Mouse (Mus musculus) cerebellum, postnatal 36 days (tissue): ENCODE measurements around the gene Slc7a6.
"Not testable (repeated sequence)": the region's sequence is repeated elsewhere in the genome, so short reads cannot be mapped to it uniquely, and the experiment has no call there.

Experiments used
- DNase-seq, 2 experiments: peaks; one replicate each; pipeline ENCODE4 v3.0.0; 2021 to 2022; ENCODE audit warnings: mixed read lengths in 2 of 2

The Slc7a6 gene

GRCm38 (mm10) chr8:106193162-106193561 lies 24.5 kb downstream of the Slc7a6 start:
- DNase-seq: no peak

DNA sequence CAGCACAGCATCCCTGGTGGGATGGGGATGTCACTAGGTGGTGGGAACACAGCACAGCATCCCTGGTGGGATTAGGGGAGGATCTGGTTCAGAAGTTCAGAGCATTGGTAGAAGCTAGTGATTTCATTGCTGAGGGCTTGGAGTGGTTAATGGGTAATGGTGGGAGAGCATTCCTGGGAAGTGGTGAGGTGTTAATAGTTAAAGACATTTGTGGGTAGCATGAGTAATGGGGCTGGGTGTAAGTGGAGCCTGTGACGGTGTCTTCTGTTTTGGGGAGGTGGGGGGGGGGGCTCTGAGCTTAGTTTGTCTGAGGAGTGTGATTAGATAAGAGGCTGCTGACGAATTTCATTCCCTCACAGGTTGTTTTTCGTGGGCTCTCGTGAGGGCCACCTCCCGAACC lies 25.4 kb downstream of the Slc7a6 start:
- DNase-seq: no peak

GRCm38 (mm10) chr8:106198741-106199140 lies 30.1 kb downstream of the Slc7a6 start:
- DNase-seq: peak in 1 of 2 experiments; percentile 21

GRCm38 (mm10) chr8:106199596-106199995 lies 30.9 kb downstream of the Slc7a6 start:
- DNase-seq: not testable (repeated sequence)

GRCm38 (mm10) chr8:106210035-106210731 lies 41.5 kb downstream of the Slc7a6 start:
- DNase-seq: no peak

DNA sequence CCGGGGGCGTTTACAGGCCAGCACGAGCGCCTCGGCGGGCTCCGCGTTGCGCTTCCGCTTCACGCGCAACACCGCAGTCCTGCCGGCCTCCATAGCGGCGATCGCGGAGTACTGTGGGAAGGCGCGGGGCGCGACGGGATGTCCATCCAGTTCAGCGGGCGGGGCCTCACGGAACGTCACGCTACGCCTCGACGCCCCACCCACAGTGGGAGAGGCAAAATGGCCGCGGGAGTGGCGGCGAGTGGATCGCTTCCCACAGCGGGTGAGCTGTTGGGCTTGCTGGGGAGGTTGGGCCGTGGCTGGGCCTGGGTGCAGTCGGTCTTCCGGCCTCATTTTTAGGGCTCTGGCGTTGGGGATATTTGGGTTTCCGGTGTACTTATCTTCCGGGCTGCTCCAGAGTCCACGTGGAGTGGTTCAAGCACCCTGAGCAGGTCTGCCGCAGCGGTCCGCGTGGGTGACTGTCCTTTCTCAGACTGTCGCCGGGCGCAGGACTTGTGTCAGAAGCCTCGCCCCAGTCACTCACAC lies 42.2 kb downstream of the Slc7a6 start, which contains the start of the genes Slc7a6os and Prmt7:
TSS of gene Slc7a6os (minus strand) at position 115 of the 525 bp plus-strand sequence.
TSS of gene Prmt7 (plus strand) at position 116 of the 525 bp plus-strand sequence.
- DNase-seq: peak; percentile 98

DNA sequence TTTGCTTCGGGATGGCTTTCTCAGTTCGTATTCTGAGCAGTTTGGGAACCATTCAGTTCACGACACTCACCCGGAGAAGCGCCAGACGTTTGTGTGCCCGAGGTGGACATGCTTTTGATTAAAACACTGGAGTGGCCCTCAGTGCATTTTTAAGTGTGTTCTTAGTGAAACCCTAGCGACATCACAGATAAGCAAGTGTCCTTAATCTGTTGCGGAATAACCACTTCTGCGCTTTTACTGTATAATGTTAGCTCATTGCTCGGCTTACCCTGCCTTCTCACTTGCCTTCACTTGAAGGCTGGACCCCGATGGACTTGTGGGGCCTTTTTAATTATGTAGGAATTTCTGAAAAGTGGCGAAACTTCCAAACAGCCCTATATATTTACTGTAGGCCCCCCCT lies 42.8 kb downstream of the Slc7a6 start:
- no peak for DNase-seq

- no peak for DNase-seq
Observed at GRCm38 (mm10) chr8:106213959-106214358, 45.3 kb downstream of the Slc7a6 start.

DNA sequence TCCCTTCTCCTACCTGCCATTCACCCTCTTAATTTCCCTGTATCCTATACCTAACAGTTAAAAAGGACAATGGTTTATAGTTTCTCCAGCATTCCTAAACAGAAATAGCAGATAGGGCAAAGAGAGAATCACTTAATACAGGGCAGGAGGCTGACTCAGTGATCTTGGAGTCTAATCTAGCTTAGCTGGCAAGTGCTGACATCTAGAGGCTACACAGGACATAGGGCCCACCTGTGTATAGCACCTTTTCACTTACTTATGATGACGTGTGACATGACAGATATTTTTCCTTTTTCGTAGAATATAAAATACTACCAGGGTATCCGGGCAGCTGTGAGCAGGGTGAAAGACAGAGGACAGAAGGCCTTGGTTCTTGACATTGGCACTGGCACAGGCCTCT lies 51.0 kb downstream of the Slc7a6 start:
- DNase-seq: no peak

DNA sequence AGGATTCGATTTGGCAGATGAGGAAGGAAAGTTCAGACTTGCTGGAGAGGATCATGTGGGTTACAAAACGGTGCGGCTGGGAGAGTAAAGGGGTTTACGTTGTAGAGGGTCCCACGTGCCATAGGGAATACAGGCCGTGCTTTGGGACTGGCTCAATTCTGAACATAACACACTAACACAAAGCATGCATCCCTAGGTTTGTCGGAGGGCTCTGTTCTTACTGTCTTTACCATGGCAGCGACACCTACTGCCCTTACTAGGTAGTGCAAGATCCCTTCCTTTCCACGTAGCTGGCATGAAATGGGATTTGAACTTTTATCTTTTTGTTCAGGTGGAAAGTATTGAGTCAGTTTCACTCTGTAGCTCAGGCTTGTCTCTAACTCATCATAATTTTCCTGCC lies 57.9 kb downstream of the Slc7a6 start:
- DNase-seq: peak; percentile 63 to 71

- DNase-seq: no peak
Observed at GRCm38 (mm10) chr8:106231536-106231935, 62.9 kb downstream of the Slc7a6 start.

GRCm38 (mm10) chr8:106232751-106233150 lies 64.1 kb downstream of the Slc7a6 start:
- DNase-seq: no peak

DNA sequence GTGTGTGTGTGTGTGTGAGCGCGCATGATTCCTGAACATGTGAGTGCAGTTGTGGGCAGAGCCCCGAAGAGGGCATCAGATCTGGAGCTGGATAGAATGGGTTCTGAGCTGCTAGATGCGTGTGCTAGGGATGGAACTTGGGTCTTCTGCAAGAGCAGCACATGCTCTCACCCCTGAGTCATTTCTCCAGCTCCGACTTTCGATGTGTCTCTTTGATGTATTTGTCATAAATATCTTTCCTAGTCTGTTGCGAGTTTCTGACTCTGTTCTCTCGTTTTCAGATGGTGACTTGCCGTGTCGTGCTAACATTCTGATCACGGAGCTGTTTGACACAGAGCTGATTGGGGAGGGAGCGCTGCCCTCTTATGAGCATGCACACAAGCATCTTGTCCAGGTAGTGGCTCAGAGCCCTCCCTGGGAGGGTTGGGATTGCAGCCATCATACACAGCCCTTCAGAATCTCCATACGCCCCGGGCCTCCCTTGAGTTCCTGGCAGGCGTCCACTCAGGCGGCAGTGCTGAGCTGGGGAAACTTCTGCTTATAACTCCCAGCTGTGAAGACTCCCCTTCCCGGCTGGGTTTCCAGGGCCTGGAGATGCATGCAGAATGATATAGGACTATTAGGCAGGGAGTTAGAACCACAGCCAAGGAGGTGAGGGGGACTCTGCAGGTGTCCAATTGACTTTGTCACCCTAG lies 66.1 kb downstream of the Slc7a6 start:
- no peak for DNase-seq

- DNase-seq: peak; percentile 26 to 35
Observed at GRCm38 (mm10) chr8:106237106-106237505, 68.4 kb downstream of the Slc7a6 start.
